Mouse (Mus musculus) liver, postnatal 0 days (tissue): ENCODE measurements around the gene Fam83g.

ENCODE experiments used
- CTCF ChIP-seq: sonication (generic); IDR thresholded peaks from 2 replicates; pipeline ENCODE4 v1.5.1; 2016; ENCODE audit warnings: antibody characterized with exemption, low read depth
- EP300 ChIP-seq: IDR thresholded peaks from 2 replicates; pipeline ENCODE4 v1.6.1; 2016; ENCODE audit warnings: antibody characterized with exemption, low read depth, mild to moderate bottlenecking

- TF ChIP-seq CTCF, result no peak
- TF ChIP-seq EP300, result no peak
Observed at GRCm38 (mm10) chr11:61701696-61702095, 17.8 kb downstream of the Fam83g start.
